26 mouse cellular contexts compared by ENCODE assay signal in genomic region chr4:100401078-100401477, GRCm38 (mm10).
A peak's percentile ranks its signal among the peaks of the same experiment; 100 is the strongest.
DNase-seq lines count a peak whose midpoint lies in the region; ATAC-seq and TF ChIP-seq lines count a peak whose summit lies in the region.
"Had no signal": no experiment of that assay in that cellular context is flagged by ENCODE, and none has a peak within 500 bp of the region (broad histone marks: within the 10 kb centered on the region; RNA-seq: fewer than 3 reads in every experiment).

No protein-coding gene starts in this region.

- no peak for TF ChIP-seq CTCF in liver, adult 2 months (IDR thresholded peaks at IDR 0.05; ENCODE audit: low read depth, low read length)
- no peak for TF ChIP-seq CTCF in stomach, postnatal 0 days (IDR thresholded peaks at IDR 0.05; ENCODE audit: low read depth)

- TF ChIP-seq POLR2A in liver, adult 2 months (IDR thresholded peaks at IDR 0.05; ENCODE audit: extremely low read depth, insufficient read depth, low read length): no peak

- no peak for ATAC-seq in heart, embryonic 11.5 days (replicated peaks; ENCODE audit: insufficient number of reproducible peaks, low FRiP score, low TSS enrichment)
- no peak for ATAC-seq in stomach, embryonic 16.5 days (ENCODE audit: insufficient read depth, low FRiP score)
- no peak for ATAC-seq in stomach, postnatal 0 days (ENCODE audit: low FRiP score, low TSS enrichment)
- ATAC-seq: hindbrain, embryonic 16.5 days; intestine, embryonic 15.5 days; midbrain, embryonic 13.5 days; Patski had no signal

- no peaks in the 10 kb centered on the region for H3K36me3 ChIP-seq in heart, embryonic 11.5 days (ENCODE audit: control insufficient read depth, insufficient read depth, low read length)
- H3K36me3 ChIP-seq in liver, adult 2 months (ENCODE audit: control insufficient read depth, insufficient read depth, low read length): no peaks in the 10 kb centered on the region
- H3K36me3 ChIP-seq in stomach, embryonic 16.5 days (ENCODE audit: control insufficient read depth, insufficient read depth, low read length): no peaks in the 10 kb centered on the region
- H3K36me3 ChIP-seq in stomach, postnatal 0 days (ENCODE audit: control insufficient read depth, insufficient read depth, low read length): no peaks in the 10 kb centered on the region
- H3K36me3 ChIP-seq: forebrain, embryonic 12.5 days; G1E; hindbrain, embryonic 10.5 days; intestine, embryonic 15.5 days; midbrain, embryonic 13.5 days had no signal

- H3K9ac ChIP-seq in heart, embryonic 11.5 days (ENCODE audit: low read depth, low read length): no peak overlapping the region
- H3K9ac ChIP-seq in liver, adult 2 months (ENCODE audit: low read depth, low read length): no peak overlapping the region
- no peak overlapping the region for H3K9ac ChIP-seq in stomach, embryonic 16.5 days (ENCODE audit: low read length)
- no peak overlapping the region for H3K9ac ChIP-seq in stomach, postnatal 0 days (ENCODE audit: low read length)
- H3K9ac ChIP-seq: forebrain, embryonic 12.5 days; intestine, embryonic 15.5 days; midbrain, embryonic 13.5 days had no signal

- no peak overlapping the region for H3K27ac ChIP-seq in heart, embryonic 11.5 days (ENCODE audit: low read depth, low read length)
- H3K27ac ChIP-seq in liver, adult 2 months (replicated peaks; ENCODE audit: insufficient read depth, low read depth, low read length): peak overlapping the region; percentile 75
- H3K27ac ChIP-seq in stomach, embryonic 16.5 days (ENCODE audit: low read length): peak overlapping the region; percentile 51; the same call in 1 of the 2 replicates
- H3K27ac ChIP-seq in stomach, postnatal 0 days (replicated peaks): no peak overlapping the region
- H3K27ac ChIP-seq: forebrain, embryonic 12.5 days; hindbrain, embryonic 10.5 days; intestine, embryonic 15.5 days; left cerebral cortex, adult 2 months; midbrain, embryonic 13.5 days had no signal

- H3K79me2 ChIP-seq in liver, adult 2 months (ENCODE audit: control insufficient read depth, insufficient read depth, low read length): 0 out of 2 replicates have a peak, but pooled peaks cover 6% of the 10 kb centered on the region

- 48% methylated on average over 3 of the region's 3 CpGs for WGBS in heart, embryonic 11.5 days (ENCODE audit: insufficient replicate concordance)
- WGBS in liver, adult 2 months: 15% methylated on average over 3 of the region's 3 CpGs
- WGBS in stomach, embryonic 16.5 days: 53% methylated on average over 3 of the region's 3 CpGs
- WGBS in stomach, postnatal 0 days: 27% methylated on average over 3 of the region's 3 CpGs

- peak; percentile 16 for DNase-seq in heart, adult 8-10 months (ENCODE audit: low spot score)
- DNase-seq in liver, adult 2 months (ENCODE audit: extremely low read depth, low read depth, low spot score): peak; percentile 82
- no peak for DNase-seq in liver
- no peak for DNase-seq in stomach, postnatal 0 days (ENCODE audit: low spot score)
- DNase-seq in embryo, embryonic 11 days: no peak
- DNase-seq: adrenal gland, postnatal 36 days; B cell, adult 2 months; cerebellum, adult 11 months; cerebellum, adult 9-11 months; kidney, adult 8-10 months; kidney, postnatal 10 days; lung, adult 2 months; thymus, postnatal 25 days had no signal

- no peaks in the 10 kb centered on the region for H3K4me1 ChIP-seq in heart, embryonic 11.5 days (ENCODE audit: control insufficient read depth, insufficient read depth, low read length)
- peaks cover 14% of the 10 kb centered on the region for H3K4me1 ChIP-seq in liver, adult 2 months (ENCODE audit: control insufficient read depth, insufficient read depth, low read length)
- 0 out of 2 replicates have a peak, but pooled peaks cover 5% of the 10 kb centered on the region for H3K4me1 ChIP-seq in stomach, embryonic 16.5 days (ENCODE audit: control insufficient read depth, insufficient read depth, low read length)
- no peaks in the 10 kb centered on the region for H3K4me1 ChIP-seq in stomach, postnatal 0 days (replicated peaks; ENCODE audit: control insufficient read depth, insufficient read depth)
- H3K4me1 ChIP-seq: forebrain, embryonic 12.5 days; megakaryocyte, embryonic 14.5 days; midbrain, embryonic 13.5 days had no signal

- H3K4me3 ChIP-seq in heart, embryonic 11.5 days (ENCODE audit: low read depth, low read length): no peak overlapping the region
- no peak overlapping the region for H3K4me3 ChIP-seq in liver, adult 2 months (ENCODE audit: insufficient read depth, low read depth, low read length)
- H3K4me3 ChIP-seq in stomach, embryonic 16.5 days (replicated peaks; ENCODE audit: low read length): no peak overlapping the region
- no peak overlapping the region for H3K4me3 ChIP-seq in stomach, postnatal 0 days (ENCODE audit: low read depth, low read length)
- H3K4me3 ChIP-seq: forebrain, embryonic 12.5 days; hindbrain, embryonic 10.5 days; intestine, embryonic 15.5 days; left cerebral cortex, adult 2 months; megakaryocyte, embryonic 14.5 days; midbrain, embryonic 13.5 days had no signal

- no peak overlapping the region for H3K4me2 ChIP-seq in heart, embryonic 11.5 days
- H3K4me2 ChIP-seq in stomach, embryonic 16.5 days (ENCODE audit: low read depth, low read length): no peak overlapping the region
- no peak overlapping the region for H3K4me2 ChIP-seq in stomach, postnatal 0 days (replicated peaks; ENCODE audit: low read depth)
- H3K4me2 ChIP-seq: forebrain, embryonic 12.5 days; intestine, embryonic 15.5 days; liver, embryonic 11.5 days; midbrain, embryonic 13.5 days had no signal

- no peaks in the 10 kb centered on the region for H3K9me3 ChIP-seq in heart, embryonic 11.5 days (replicated peaks; ENCODE audit: control insufficient read depth, low read length)
- H3K9me3 ChIP-seq in stomach, embryonic 16.5 days (replicated peaks; ENCODE audit: control insufficient read depth, low read length): no peaks in the 10 kb centered on the region
- H3K9me3 ChIP-seq in stomach, postnatal 0 days (ENCODE audit: control insufficient read depth, low read length): no peaks in the 10 kb centered on the region
- H3K9me3 ChIP-seq: forebrain, embryonic 12.5 days; hindbrain, embryonic 10.5 days; intestine, embryonic 15.5 days; midbrain, embryonic 13.5 days had no signal

- H3K27me3 ChIP-seq in heart, embryonic 11.5 days (ENCODE audit: control insufficient read depth, insufficient read depth, low read length): no peaks in the 10 kb centered on the region
- H3K27me3 ChIP-seq in liver, adult 2 months (ENCODE audit: control insufficient read depth, insufficient read depth, low read length): no peaks in the 10 kb centered on the region
- no peaks in the 10 kb centered on the region for H3K27me3 ChIP-seq in stomach, embryonic 16.5 days (ENCODE audit: control insufficient read depth, insufficient read depth, low read length)
- no peaks in the 10 kb centered on the region for H3K27me3 ChIP-seq in stomach, postnatal 0 days (ENCODE audit: control insufficient read depth, insufficient read depth, low read length)
- H3K27me3 ChIP-seq: CH12.LX; forebrain, embryonic 12.5 days; intestine, embryonic 15.5 days; megakaryocyte, embryonic 14.5 days; midbrain, embryonic 13.5 days; Patski had no signal

- no peak for TF ChIP-seq EP300 in stomach, postnatal 0 days (optimal IDR thresholded peaks at IDR 0.05)

Comparison
In these comparisons a context has a peak if more than half of its experiments do, and no peak if none do; other contexts are left out.
1. DNase-seq: peak in heart, adult 8-10 months (single experiment) and liver, adult 2 months (single experiment); none in liver (single experiment), stomach, postnatal 0 days (single experiment) and embryo, embryonic 11 days (single experiment).
2. H3K27ac ChIP-seq: peak in liver, adult 2 months (single experiment) and stomach, embryonic 16.5 days (single experiment); none in heart, embryonic 11.5 days (single experiment) and stomach, postnatal 0 days (single experiment).